Mouse (Mus musculus) stomach, postnatal 0 days (tissue): Measurements from ENCODE around the gene Chchd6. TPM values are rescaled to one million over a fixed set of nuclear protein-coding genes. Genes with fewer than 3 reads are reported as not detected.

ENCODE experiments used
- ATAC-seq: fragments of 200-750 bp; cut with Nextera tagmentation; 2 replicates; pipeline ENCODE4 v1.8.0; 2017; ENCODE audit not compliant: low FRiP score, low TSS enrichment
- DNase-seq: peaks from one replicate; pipeline ENCODE4 v3.0.0-alpha.2; 2016; ENCODE audit warnings: low spot score
- H3K27ac ChIP-seq: fragments of 300-500 bp; sonication (generic); replicated peaks from 2 replicates; pipeline ENCODE4 v1.5.1; 2014; ENCODE audit warnings: mild to moderate bottlenecking, control low read depth
- H3K27me3 ChIP-seq: fragments of 300-500 bp; sonication (generic); 2 replicates; pipeline ENCODE4 v1.6.1; 2014; ENCODE audit warnings: low read length; ENCODE audit not compliant: control insufficient read depth, insufficient read depth
- H3K36me3 ChIP-seq: fragments of 300-500 bp; sonication (generic); 2 replicates; pipeline ENCODE4 v1.6.1; 2014; ENCODE audit warnings: low read length, mixed read lengths; ENCODE audit not compliant: control insufficient read depth, insufficient read depth
- H3K4me1 ChIP-seq: fragments of 300-500 bp; sonication (generic); replicated peaks from 2 replicates; pipeline ENCODE4 v1.6.1; 2014; ENCODE audit warnings: antibody characterized with exemption; ENCODE audit not compliant: control insufficient read depth, insufficient read depth
- H3K4me2 ChIP-seq: fragments of 300-500 bp; sonication (generic); replicated peaks from 2 replicates; pipeline ENCODE4 v1.6.1; 2014; ENCODE audit warnings: low read depth, mild to moderate bottlenecking, control low read depth, moderate library complexity
- H3K4me3 ChIP-seq: fragments of 300-500 bp; sonication (generic); 2 replicates; pipeline ENCODE4 v1.5.1; 2014; ENCODE audit warnings: low read depth, low read length, control low read depth
- H3K9ac ChIP-seq: fragments of 300-500 bp; sonication (generic); 2 replicates; pipeline ENCODE4 v1.6.1; 2014; ENCODE audit warnings: mild to moderate bottlenecking, low read length, control low read depth, mixed read lengths
- H3K9me3 ChIP-seq: fragments of 300-500 bp; sonication (generic); 2 replicates; pipeline ENCODE4 v1.6.1; 2016; ENCODE audit warnings: low read length; ENCODE audit not compliant: control insufficient read depth
- CTCF ChIP-seq: IDR thresholded peaks from 2 replicates; pipeline ENCODE4 v1.5.1; 2016; ENCODE audit warnings: antibody characterized with exemption, low read depth, mild to moderate bottlenecking, moderate library complexity
- EP300 ChIP-seq: optimal IDR thresholded peaks from 2 replicates; pipeline ENCODE3; 2016; ENCODE audit warnings: antibody characterized with exemption
- whole genome bisulfite sequencing: fragments of 180-500 bp; shearing (Covaris S2); extraction: QIAGEN DNeasy Blood & Tissue Kit; methylation state at CpG from one replicate; pipeline ENCODE4 v1.1.7; 2014; 5-methylcytosine and 5-hydroxymethylcytosine counted together
- polyA plus RNA-seq: library from polyadenylated mRNA; unstranded; fragments of >200 nt; fragmentation: Nextera tagmentation; extraction: Ambion mirVana; gene quantifications from 2 replicates; pipeline ENCODE4 v1.2.1, GENCODE M21; 2015

Gene Chchd6
- polyA plus RNA-seq, 1 experiment from 2014 or later = 22.7 TPM

GRCm38 (mm10) chr6:89344613-89345485 lies 250.6 kb downstream of the Chchd6 start:
- no peak overlapping the region for H3K4me3 ChIP-seq
- TF ChIP-seq CTCF (peak; percentile 28), EP300 (no peak)
- peaks cover 16% of the 10 kb centered on the region for H3K36me3 ChIP-seq
- peak overlapping the region; percentile 27 for H3K9ac ChIP-seq
- peak overlapping the region; percentile 78 for H3K27ac ChIP-seq
- H3K27me3 ChIP-seq = no peaks in the 10 kb centered on the region
- DNase-seq (peak; percentile 75), ATAC-seq (peak; percentile 87)
- 0 out of 2 replicates have a peak overlapping the region, but pooled peaks have one; percentile 11 for H3K4me2 ChIP-seq
- H3K4me1 ChIP-seq = peaks cover 7% of the 10 kb centered on the region
- no peaks in the 10 kb centered on the region for H3K9me3 ChIP-seq
- 30% methylated on average over 10 of the region's 10 CpGs for WGBS

- WGBS = 79% methylated on average over 4 of the region's 4 CpGs
Observed at GRCm38 (mm10) chr6:89341981-89342380, 253.5 kb downstream of the Chchd6 start.

GRCm38 (mm10) chr6:89339447-89339846 lies 256.0 kb downstream of the Chchd6 start:
- Histone ChIP-seq H3K27ac (no peak overlapping the region), H3K4me2 (no peak overlapping the region), H3K27me3 (no peaks in the 10 kb centered on the region), H3K36me3 (peaks cover 26% of the 10 kb centered on the region), H3K9ac (no peak overlapping the region), H3K4me1 (no peaks in the 10 kb centered on the region), H3K4me3 (no peak overlapping the region), H3K9me3 (no peaks in the 10 kb centered on the region)
- 78% methylated on average over 2 of the region's 2 CpGs for WGBS
- ATAC-seq (no peak), DNase-seq (peak; percentile 19)
- TF ChIP-seq CTCF (peak; percentile 57), EP300 (no peak)

More at GRCm38 (mm10) chr6:89341981-89342380, 253.5 kb downstream of the Chchd6 start:
- Histone ChIP-seq H3K9ac (no peak overlapping the region), H3K4me1 (peaks cover 7% of the 10 kb centered on the region), H3K36me3 (peaks cover 23% of the 10 kb centered on the region), H3K27me3 (no peaks in the 10 kb centered on the region), H3K27ac (no peak overlapping the region), H3K4me2 (no peak overlapping the region), H3K9me3 (no peaks in the 10 kb centered on the region), H3K4me3 (no peak overlapping the region)
- no peak for DNase-seq
- TF ChIP-seq CTCF (no peak), EP300 (no peak)
- no peak for ATAC-seq

- H3K9ac ChIP-seq = no peak overlapping the region
- ATAC-seq = no peak
- no peak for DNase-seq
- no peaks in the 10 kb centered on the region for H3K27me3 ChIP-seq
- no peak overlapping the region for H3K27ac ChIP-seq
- TF ChIP-seq CTCF = no peak
- TF ChIP-seq EP300 = no peak
- H3K4me2 ChIP-seq = no peak overlapping the region
- no peak overlapping the region for H3K4me3 ChIP-seq
- peaks cover 30% of the 10 kb centered on the region for H3K36me3 ChIP-seq
- no peaks in the 10 kb centered on the region for H3K4me1 ChIP-seq
- WGBS = 94% methylated on average over 8 of the region's 8 CpGs
- H3K9me3 ChIP-seq = no peaks in the 10 kb centered on the region
Observed at GRCm38 (mm10) chr6:89338733-89339132, 256.7 kb downstream of the Chchd6 start.

GRCm38 (mm10) chr6:89337574-89337973 lies 257.9 kb downstream of the Chchd6 start:
- no peaks in the 10 kb centered on the region for H3K27me3 ChIP-seq

More at GRCm38 (mm10) chr6:89337574-89337973, 257.9 kb downstream of the Chchd6 start:
- Histone ChIP-seq H3K36me3 (peaks cover 36% of the 10 kb centered on the region), H3K4me3 (no peak overlapping the region), H3K4me1 (no peaks in the 10 kb centered on the region), H3K4me2 (no peak overlapping the region), H3K9me3 (no peaks in the 10 kb centered on the region), H3K27ac (no peak overlapping the region), H3K9ac (no peak overlapping the region)
- ATAC-seq (no peak), DNase-seq (no peak)
- TF ChIP-seq CTCF (no peak), EP300 (no peak)
- 91% methylated on average over 9 of the region's 9 CpGs for WGBS
